Mouse (Mus musculus) layer of hippocampus, adult 18-20 months (tissue): ENCODE results near the gene Kcnb1. TPM values are rescaled to one million over a fixed set of nuclear protein-coding genes. Genes with fewer than 3 reads are reported as not detected.
A peak's percentile ranks its signal among the peaks of the same experiment; 100 is the strongest.

ENCODE experiments used
- DNase-seq, 2 experiments: peaks; one replicate each; pipeline ENCODE4 v3.0.0; 2022; ENCODE audit warnings: low spot score in 2 of 2
- total RNA-seq, 2 experiments: library from RNA; stranded (reverse); gene quantifications; 2 replicates each; pipeline ENCODE4 v1.2.3; 2021

The Kcnb1 gene
- total RNA-seq, 2 experiments from 2014 or later: 112 to 119 TPM

GRCm38 (mm10) chr2:167167515-167168212, 22.3 kb downstream of the Kcnb1 start:
- no peak for DNase-seq

- no peak for DNase-seq
Observed at GRCm38 (mm10) chr2:167163600-167163999, 26.4 kb downstream of the Kcnb1 start.

GRCm38 (mm10) chr2:167163134-167163533, 26.8 kb downstream of the Kcnb1 start:
- no peak for DNase-seq

DNA sequence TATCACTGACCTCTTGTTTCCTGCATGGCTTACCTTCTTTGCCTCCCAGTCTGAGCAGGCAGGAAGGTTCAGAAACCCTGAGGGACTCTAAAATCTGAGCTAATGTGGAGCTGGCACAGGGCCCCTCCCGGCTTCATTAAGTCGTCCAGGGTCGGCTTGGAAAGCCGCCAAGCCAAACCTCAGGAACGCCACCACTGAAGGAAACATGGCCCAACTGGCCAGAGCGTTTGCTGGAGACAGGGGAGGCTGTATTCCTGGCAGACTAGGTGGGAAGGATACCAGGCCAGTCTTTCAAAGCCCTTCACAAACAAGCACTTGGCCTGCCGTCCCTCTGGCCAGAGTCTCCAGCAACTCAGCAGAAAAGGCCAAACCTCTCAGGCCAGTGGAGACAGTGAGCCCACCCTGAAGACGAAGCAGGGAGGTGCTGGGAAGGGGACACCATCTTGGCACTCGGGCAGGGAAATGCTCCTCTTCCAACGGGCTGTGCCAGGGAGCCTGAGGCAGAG, 27.4 kb downstream of the Kcnb1 start:
- peak in 1 of 2 experiments; percentile 42 for DNase-seq

DNA sequence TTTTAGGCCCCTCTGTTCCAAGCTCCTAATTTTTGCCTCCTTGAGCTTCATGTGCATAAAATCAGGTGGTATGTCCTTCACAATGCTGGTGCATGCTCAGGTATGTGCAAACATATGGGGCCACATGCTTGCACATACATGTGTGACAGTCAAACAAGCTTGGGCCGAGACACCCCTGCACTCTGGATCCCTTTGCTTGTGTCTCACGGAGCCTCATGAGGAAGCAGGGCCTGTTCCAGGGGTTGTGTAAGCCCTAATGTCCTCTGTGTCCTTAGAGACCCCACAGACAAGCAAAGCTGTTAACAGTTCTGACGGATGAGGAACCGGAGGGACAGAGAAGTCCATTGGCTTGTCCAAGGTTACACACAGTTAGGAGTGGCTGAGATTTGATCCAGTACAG, 30.2 kb downstream of the Kcnb1 start:
- DNase-seq: no peak

- DNase-seq: no peak
Observed at GRCm38 (mm10) chr2:167158780-167159179, 31.2 kb downstream of the Kcnb1 start.

GRCm38 (mm10) chr2:167156118-167156715, 33.7 kb downstream of the Kcnb1 start:
- no peak for DNase-seq

- peak in 1 of 2 experiments; percentile 46 for DNase-seq
Observed at GRCm38 (mm10) chr2:167155541-167155973, 34.4 kb downstream of the Kcnb1 start.

GRCm38 (mm10) chr2:167150880-167151279, 39.1 kb downstream of the Kcnb1 start:
- DNase-seq: no peak

DNA sequence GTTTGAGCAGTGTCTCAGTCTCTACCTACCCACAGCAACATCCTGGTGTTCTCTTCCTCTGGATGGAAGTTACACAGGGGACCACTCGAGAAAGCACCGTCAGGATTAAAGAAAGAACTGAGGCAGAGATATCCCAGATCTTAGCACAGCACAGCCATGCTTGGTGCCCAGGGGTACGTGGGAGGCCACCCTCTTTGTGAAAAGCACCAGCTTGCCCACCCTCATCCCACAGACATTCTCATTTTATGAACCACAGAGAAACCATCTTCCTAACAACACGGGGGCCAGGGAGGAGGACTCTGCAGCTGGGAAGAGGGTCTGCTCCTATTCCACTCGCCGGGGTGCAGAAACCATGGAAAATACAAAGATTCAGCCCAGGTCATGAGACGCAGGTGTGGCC, 39.8 kb downstream of the Kcnb1 start:
- no peak for DNase-seq

DNA sequence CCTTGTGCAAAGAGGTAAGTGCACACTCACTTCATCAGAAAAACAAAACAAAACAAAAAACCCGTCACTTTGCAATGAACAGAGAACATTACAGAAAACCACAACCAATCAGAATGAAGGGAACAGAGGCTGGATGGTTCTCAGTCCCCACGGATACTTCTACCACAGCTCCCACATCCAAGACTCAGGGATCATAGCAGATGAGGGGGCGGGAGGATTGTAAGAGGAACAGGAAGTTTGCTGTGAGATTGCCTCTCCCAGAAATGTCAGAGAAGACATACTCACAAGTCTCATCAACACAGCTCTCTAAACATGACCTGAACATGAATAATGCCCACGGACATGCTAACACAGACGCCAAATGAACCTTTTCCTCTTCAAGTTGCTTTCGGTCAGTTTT, 40.9 kb downstream of the Kcnb1 start:
- no peak for DNase-seq

- DNase-seq: no peak
Observed at GRCm38 (mm10) chr2:167147708-167148107, 42.2 kb downstream of the Kcnb1 start.

GRCm38 (mm10) chr2:167145904-167146303, 44.1 kb downstream of the Kcnb1 start:
- no peak for DNase-seq

- peak in 1 of 2 experiments; percentile 80 for DNase-seq
Observed at GRCm38 (mm10) chr2:167144439-167145307, 45.3 kb downstream of the Kcnb1 start.

GRCm38 (mm10) chr2:167143914-167144313, 46.0 kb downstream of the Kcnb1 start:
- DNase-seq: no peak

DNA sequence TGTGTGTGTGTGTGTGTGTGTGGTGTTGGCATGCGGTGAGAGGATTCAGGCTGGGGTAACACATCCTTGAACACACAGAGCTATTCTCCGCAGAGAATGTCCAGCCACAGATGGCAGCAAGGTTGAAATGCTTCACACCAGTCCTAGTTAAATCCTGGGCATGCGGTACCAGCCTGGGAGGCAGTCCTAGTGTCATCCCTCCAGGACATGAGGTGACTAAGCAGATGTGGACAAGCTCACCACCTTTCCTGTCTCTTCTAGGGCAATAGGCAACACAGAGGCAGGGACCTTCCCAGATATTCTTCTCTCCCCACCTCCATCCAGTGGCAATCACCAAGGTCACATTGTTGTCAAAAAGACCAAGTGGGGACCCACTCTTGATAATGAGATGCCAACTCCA, 47.7 kb downstream of the Kcnb1 start:
- no peak for DNase-seq

DNA sequence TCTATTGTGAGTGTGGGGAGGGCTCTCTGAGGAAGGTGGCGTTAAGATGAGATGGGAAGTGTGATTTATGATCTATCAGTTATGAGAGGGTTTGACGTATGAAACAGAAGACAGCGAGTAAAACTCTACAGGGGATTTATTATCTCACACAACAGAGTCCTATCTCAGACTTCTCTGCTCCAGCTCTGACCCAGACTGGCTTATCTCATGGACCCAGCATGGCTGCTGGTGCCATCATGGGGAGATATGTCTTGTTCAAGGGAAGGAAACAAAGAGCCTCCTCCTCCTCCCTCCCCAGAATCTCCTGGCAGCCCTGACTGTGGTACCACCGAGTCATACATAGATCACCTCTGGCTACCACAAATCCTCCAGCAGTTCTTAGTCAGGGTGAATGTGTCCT, 48.1 kb downstream of the Kcnb1 start:
- no peak for DNase-seq

DNA sequence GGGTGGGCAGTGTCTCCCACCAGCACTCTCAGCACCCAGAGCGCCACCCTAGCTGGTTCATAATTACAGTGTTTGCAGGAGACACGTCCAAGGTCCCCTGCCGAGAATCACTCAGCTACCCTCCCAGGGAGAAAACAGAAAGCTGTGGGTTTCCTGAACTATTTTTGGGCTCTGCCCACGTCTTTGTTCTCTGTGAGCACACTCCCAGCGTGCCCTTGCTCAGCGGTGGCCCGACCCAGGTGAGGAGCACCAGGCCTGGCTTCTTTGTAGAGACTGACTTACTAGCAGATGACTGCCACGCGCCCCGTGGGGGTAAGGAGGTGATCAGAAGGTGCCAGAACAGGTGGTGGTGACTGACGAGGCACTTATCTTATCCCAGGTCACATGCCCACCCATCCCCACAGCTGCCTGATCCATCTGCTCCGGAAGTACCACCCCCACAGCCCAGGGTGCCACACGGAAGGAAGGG, 50.1 kb downstream of the Kcnb1 start:
- peak in 1 of 2 experiments; percentile 49 for DNase-seq

DNA sequence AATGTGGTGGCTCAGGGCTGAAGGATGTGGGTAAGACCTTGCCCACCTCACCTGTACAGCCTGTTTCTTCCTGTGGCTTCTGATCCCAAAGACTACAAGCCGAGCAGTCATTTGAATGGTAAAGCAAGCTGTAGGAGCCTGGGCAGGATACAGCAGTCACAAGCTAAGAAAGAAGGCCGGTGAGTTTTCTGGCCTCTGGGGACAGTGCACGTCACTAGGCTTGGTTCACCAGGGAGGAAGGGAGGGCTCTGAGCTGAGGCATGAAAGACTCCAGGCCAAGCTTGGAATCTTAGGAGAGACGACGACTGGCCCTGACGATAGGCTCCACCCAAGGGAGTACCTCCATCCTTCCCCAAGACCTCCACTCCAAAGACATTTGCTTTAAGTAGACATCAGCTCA, 51.3 kb downstream of the Kcnb1 start:
- no peak for DNase-seq

DNA sequence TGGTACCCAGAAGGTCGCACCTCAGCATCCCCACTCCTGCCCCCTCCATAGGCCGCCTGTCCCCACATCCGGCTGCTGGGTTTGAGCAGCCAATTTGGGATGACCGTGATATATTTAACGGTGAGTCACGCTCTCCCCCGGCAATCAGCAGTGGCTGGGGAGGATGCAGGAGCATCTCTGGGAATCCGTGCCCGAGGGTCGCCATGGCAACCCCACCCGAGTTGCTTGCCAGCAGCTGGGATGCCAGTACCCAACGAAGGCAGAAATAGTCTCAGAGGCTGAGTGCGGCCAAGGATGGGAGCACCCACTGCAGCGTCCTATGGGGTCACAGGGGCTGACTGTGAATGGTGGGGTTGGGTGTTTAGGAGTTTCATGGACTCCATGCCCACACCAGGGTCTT, 53.0 kb downstream of the Kcnb1 start:
- peak; percentile 92 to 96 for DNase-seq

GRCm38 (mm10) chr2:167132041-167132440, 57.9 kb downstream of the Kcnb1 start:
- no peak for DNase-seq
